Mouse (Mus musculus): ENCODE results near the gene Fam185a. TPM values are rescaled to one million over a fixed set of nuclear protein-coding genes. Genes with fewer than 3 reads are reported as not detected.

The Fam185a gene
- 6.2 and 6.4 TPM in 2 replicates for polyA plus RNA-seq (2015; fragmentation: Nextera tagmentation; extraction: Ambion mirVana)

- WGBS, result under 1% methylated on average over 68 of the region's 68 CpGs
- Histone ChIP-seq H3K4me3 (replicated peaks) (peak within 1 kb of the TSS; percentile 75), H3K4me1 (peaks cover 22% of the 10 kb centered on the region), H3K9ac (peak within 1 kb of the TSS; percentile 65), H3K4me2 (peak within 1 kb of the TSS; percentile 93), H3K27me3 (peaks cover 4% of the 10 kb centered on the region; the same call in 1 of the 2 replicates), H3K36me3 (no peaks in the 10 kb centered on the region), H3K27ac (peak within 1 kb of the TSS; percentile 48), H3K9me3 (replicated peaks) (no peaks in the 10 kb centered on the region)
- peak; percentile 100 for ATAC-seq (replicated peaks; ENCODE audit: low FRiP score)
Measured at GRCm38 (mm10) chr5:21424614-21425602, at the start of gene Fam185a, which contains the start of gene Ccdc146. Fam185a (plus strand) TSS chr5:21424958. Ccdc146 (minus strand) TSS chr5:21424677.

- no peak overlapping the region for H3K27ac ChIP-seq
- H3K4me3 ChIP-seq (replicated peaks), result no peak overlapping the region
- peaks cover 11% of the 10 kb centered on the region for H3K4me1 ChIP-seq
- ATAC-seq (replicated peaks; ENCODE audit: low FRiP score), result no peak
- H3K27me3 ChIP-seq, result peaks cover 48% of the 10 kb centered on the region
- H3K9me3 ChIP-seq (replicated peaks), result no peaks in the 10 kb centered on the region
- no peak overlapping the region for H3K9ac ChIP-seq
- 79% methylated on average over 4 of the region's 4 CpGs for WGBS
- no peaks in the 10 kb centered on the region for H3K36me3 ChIP-seq
- H3K4me2 ChIP-seq, result no peak overlapping the region
Measured at GRCm38 (mm10) chr5:21376935-21377334, 47.8 kb upstream of the Fam185a start.

DNA sequence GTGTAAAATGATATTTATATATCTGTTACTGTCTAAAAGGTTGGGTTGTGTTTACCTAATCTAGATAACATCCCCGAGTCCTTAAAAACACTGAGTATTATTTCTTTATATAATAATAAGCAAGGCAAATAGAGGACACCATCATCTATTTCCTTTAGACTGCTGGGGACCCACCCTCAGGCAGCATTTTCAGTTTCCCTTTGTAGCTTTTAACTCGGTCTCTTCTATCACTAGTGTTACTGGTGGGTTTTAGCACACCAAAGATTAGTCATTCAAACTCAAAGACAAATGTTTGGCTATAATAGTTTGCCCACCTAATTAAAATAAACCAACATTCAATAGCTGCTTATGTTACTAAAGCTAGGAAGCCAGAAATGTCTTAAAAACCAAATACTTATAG is 46.4 kb upstream of the Fam185a start:
- Histone ChIP-seq H3K9me3 (replicated peaks) (no peaks in the 10 kb centered on the region), H3K4me1 (peaks cover 11% of the 10 kb centered on the region), H3K27me3 (peaks cover 33% of the 10 kb centered on the region), H3K27ac (no peak overlapping the region), H3K4me3 (replicated peaks) (no peak overlapping the region), H3K36me3 (no peaks in the 10 kb centered on the region), H3K9ac (no peak overlapping the region), H3K4me2 (no peak overlapping the region)
- no peak for ATAC-seq (replicated peaks; ENCODE audit: low FRiP score)
- WGBS, result 69% methylated on average over 2 of the region's 2 CpGs

DNA sequence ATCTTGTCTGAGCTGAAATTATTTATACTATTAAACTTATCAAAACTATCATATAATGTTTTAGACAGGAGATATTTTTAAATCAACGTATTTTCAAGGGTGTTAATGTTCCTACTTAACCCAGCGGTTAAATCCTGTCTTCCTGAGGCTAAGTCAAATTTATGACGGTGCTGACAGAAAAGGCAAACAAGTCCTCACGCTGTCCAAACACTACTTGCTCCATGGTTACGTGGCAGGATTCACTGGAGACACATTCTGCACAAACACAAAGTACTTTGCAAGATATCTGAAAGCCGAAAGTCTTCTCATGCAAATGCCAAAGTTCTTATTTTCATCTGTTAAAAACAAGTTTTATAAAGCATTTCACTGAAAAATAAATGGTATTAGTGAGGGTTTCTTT is 42.8 kb upstream of the Fam185a start:
- Histone ChIP-seq H3K4me3 (replicated peaks) (no peak overlapping the region), H3K9me3 (replicated peaks) (no peaks in the 10 kb centered on the region), H3K9ac (no peak overlapping the region), H3K27ac (no peak overlapping the region), H3K4me2 (no peak overlapping the region), H3K4me1 (peaks cover 21% of the 10 kb centered on the region), H3K27me3 (peaks cover 21% of the 10 kb centered on the region), H3K36me3 (no peaks in the 10 kb centered on the region)
- no peak for ATAC-seq (replicated peaks; ENCODE audit: low FRiP score)
- 19% methylated on average over 6 of the region's 6 CpGs for WGBS

- Histone ChIP-seq H3K36me3 (no peaks in the 10 kb centered on the region), H3K27me3 (peaks cover 21% of the 10 kb centered on the region), H3K9ac (no peak overlapping the region), H3K27ac (0 out of 2 replicates have a peak overlapping the region, but pooled peaks have one; percentile 18), H3K4me1 (peaks cover 21% of the 10 kb centered on the region), H3K9me3 (replicated peaks) (no peaks in the 10 kb centered on the region), H3K4me3 (replicated peaks) (no peak overlapping the region), H3K4me2 (no peak overlapping the region)
- ATAC-seq (replicated peaks; ENCODE audit: low FRiP score), result 0 out of 2 replicates have a peak, but pooled peaks have one; percentile 16
- 34% methylated on average over 6 of the region's 6 CpGs for WGBS
Measured at GRCm38 (mm10) chr5:21382678-21383077, 42.1 kb upstream of the Fam185a start.

- H3K4me2 ChIP-seq, result peak overlapping the region; percentile 34
- 16% methylated on average over 14 of the region's 14 CpGs for WGBS
- peak; percentile 78 for ATAC-seq (replicated peaks; ENCODE audit: low FRiP score)
Measured at GRCm38 (mm10) chr5:21383392-21384251, 41.1 kb upstream of the Fam185a start.

DNA sequence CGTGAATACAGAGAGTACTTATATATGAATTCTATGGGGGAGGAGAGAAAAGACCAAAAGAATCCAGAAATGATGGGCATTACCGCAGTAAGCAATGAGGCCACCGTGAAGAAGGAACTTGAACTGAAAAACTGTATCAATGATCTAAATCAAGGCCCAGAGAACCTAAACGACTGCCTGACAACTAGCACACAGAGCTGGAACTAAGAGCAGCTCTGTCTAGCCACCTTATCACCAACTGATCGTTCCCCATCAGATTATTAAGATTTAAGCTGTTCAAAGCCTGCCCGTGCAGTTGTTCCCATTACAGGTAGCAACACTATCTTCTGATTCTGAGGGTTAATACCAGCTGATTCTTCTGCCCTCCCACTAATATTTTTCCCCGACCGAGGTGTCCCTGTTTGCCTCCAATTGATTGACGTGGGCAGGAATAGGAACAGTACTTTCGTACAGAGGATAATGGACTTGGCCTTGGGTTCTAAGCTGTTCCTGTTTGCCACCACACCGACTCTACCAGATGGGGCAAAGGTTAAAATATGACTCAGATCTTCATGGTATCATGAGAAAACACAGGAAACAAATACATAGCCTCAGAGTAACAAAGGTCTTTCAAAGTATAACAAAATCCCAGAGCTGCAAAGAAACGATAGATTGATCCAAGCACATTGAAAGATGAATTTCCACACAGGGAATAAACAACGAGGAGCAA is 40.4 kb upstream of the Fam185a start:
- H3K4me1 ChIP-seq, result peaks cover 21% of the 10 kb centered on the region
- H3K4me2 ChIP-seq, result peak overlapping the region; percentile 34; the same call in 1 of the 2 replicates
- H3K4me3 ChIP-seq (replicated peaks), result no peak overlapping the region
- WGBS, result 71% methylated on average over 13 of the region's 13 CpGs
- H3K9ac ChIP-seq, result no peak overlapping the region
- ATAC-seq (replicated peaks; ENCODE audit: low FRiP score), result no peak
- no peaks in the 10 kb centered on the region for H3K9me3 ChIP-seq (replicated peaks)
- no peak overlapping the region for H3K27ac ChIP-seq
- H3K36me3 ChIP-seq, result no peaks in the 10 kb centered on the region
- peaks cover 11% of the 10 kb centered on the region for H3K27me3 ChIP-seq

More at GRCm38 (mm10) chr5:21383392-21384251, 41.1 kb upstream of the Fam185a start:
- Histone ChIP-seq H3K4me3 (replicated peaks) (no peak overlapping the region), H3K36me3 (no peaks in the 10 kb centered on the region), H3K27me3 (peaks cover 19% of the 10 kb centered on the region), H3K9me3 (replicated peaks) (no peaks in the 10 kb centered on the region), H3K9ac (no peak overlapping the region), H3K4me1 (peaks cover 21% of the 10 kb centered on the region), H3K27ac (peak overlapping the region; percentile 41; the same call in 1 of the 2 replicates)

DNA sequence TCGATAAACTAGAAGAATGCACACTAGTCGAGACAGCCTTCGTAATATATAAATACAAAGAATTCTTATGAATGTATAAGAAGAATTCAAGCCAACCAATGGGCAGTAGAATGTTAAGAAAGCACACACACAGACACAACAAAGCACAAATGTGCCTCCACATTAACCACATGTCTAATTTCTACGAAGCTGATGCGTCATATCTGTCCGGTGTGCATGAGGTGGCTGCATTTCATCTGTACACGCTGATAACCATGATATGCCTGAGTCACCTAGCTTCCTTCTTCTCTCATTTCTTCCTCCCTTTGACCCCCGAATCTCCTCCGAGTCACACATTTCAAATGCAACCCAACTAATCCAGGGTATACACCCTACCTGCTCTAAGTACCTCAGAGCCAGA is 39.8 kb upstream of the Fam185a start:
- peaks cover 21% of the 10 kb centered on the region for H3K4me1 ChIP-seq
- no peak overlapping the region for H3K4me3 ChIP-seq (replicated peaks)
- H3K27me3 ChIP-seq, result peaks cover 6% of the 10 kb centered on the region; the same call in 1 of the 2 replicates
- H3K27ac ChIP-seq, result no peak overlapping the region
- no peak overlapping the region for H3K4me2 ChIP-seq
- no peak overlapping the region for H3K9ac ChIP-seq
- 95% methylated on average over 9 of the region's 9 CpGs for WGBS
- ATAC-seq (replicated peaks; ENCODE audit: low FRiP score), result no peak
- no peaks in the 10 kb centered on the region for H3K36me3 ChIP-seq
- no peaks in the 10 kb centered on the region for H3K9me3 ChIP-seq (replicated peaks)

DNA sequence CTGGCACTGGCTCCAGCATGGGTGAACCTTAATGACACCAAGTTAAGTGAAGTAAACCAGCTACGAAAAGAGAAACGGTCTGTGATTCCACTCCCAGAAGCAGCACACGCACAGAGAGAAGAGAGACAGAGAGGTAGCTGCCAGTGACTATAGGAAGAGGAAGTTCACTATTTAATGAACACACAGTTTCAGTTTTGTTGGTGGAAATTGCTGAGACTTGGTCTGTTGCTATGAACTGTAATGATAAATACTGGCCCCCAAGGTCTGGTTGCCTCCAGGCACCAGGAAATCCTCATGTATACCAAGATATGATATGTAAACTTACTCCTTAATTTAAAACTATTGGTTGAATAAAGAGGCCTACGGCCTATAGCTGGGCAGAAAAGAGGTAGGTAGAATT is 38.3 kb upstream of the Fam185a start:
- ATAC-seq (replicated peaks; ENCODE audit: low FRiP score), result no peak
- Histone ChIP-seq H3K27ac (no peak overlapping the region), H3K4me1 (peaks cover 21% of the 10 kb centered on the region), H3K4me3 (replicated peaks) (no peak overlapping the region), H3K27me3 (peaks cover 6% of the 10 kb centered on the region; the same call in 1 of the 2 replicates), H3K4me2 (no peak overlapping the region), H3K36me3 (no peaks in the 10 kb centered on the region), H3K9me3 (replicated peaks) (no peaks in the 10 kb centered on the region), H3K9ac (no peak overlapping the region)
- WGBS, result 79% methylated on average over 4 of the region's 4 CpGs

- H3K4me3 ChIP-seq (replicated peaks), result no peak overlapping the region
- peaks cover 6% of the 10 kb centered on the region; the same call in 1 of the 2 replicates for H3K27me3 ChIP-seq
- H3K36me3 ChIP-seq, result no peaks in the 10 kb centered on the region
- H3K4me2 ChIP-seq, result no peak overlapping the region
- H3K4me1 ChIP-seq, result peaks cover 25% of the 10 kb centered on the region
- H3K9ac ChIP-seq, result no peak overlapping the region
- H3K27ac ChIP-seq, result no peak overlapping the region
- no peaks in the 10 kb centered on the region for H3K9me3 ChIP-seq (replicated peaks)
- ATAC-seq (replicated peaks; ENCODE audit: low FRiP score), result no peak
Measured at GRCm38 (mm10) chr5:21387340-21387739, 37.4 kb upstream of the Fam185a start.

DNA sequence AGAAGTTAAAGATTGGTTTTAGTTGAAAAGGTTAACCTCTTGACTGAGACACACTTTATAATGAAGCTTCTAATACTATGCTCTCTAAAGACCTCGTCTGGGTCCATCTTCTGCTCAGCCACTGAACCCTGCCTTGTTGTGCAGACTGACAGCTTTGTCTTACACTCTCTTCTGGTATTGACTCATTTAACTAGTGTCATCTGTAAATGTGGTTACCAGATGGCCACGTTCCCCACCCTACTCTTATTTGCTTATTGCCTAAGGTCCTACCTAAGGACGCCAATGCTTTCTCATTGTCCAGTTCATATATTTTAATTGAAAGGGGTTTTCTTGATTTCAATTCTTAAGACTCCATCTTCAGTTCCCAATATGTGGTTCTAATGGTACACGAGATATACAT is 35.9 kb upstream of the Fam185a start:
- no peak overlapping the region for H3K4me3 ChIP-seq (replicated peaks)
- no peak overlapping the region for H3K27ac ChIP-seq
- H3K4me2 ChIP-seq, result no peak overlapping the region
- H3K9ac ChIP-seq, result no peak overlapping the region
- H3K27me3 ChIP-seq, result peaks cover 6% of the 10 kb centered on the region; the same call in 1 of the 2 replicates
- H3K4me1 ChIP-seq, result peaks cover 10% of the 10 kb centered on the region
- H3K36me3 ChIP-seq, result no peaks in the 10 kb centered on the region
- ATAC-seq (replicated peaks; ENCODE audit: low FRiP score), result no peak
- 90% methylated on average over 4 of the region's 4 CpGs for WGBS
- no peaks in the 10 kb centered on the region for H3K9me3 ChIP-seq (replicated peaks)
